Mouse (Mus musculus) inflammation-experienced regulatory T-cells, adult 6 months (primary cell): Measurements from ENCODE around the gene Agap1. TPM values are rescaled to one million over a fixed set of nuclear protein-coding genes. Genes with fewer than 3 reads are reported as not detected.

ENCODE experiments used
- ATAC-seq: one replicate; pipeline ENCODE4 v1.8.0; 2017
- polyA plus RNA-seq, 3 experiments: library from polyadenylated mRNA; unstranded; fragments of 100-300 nt; shearing (Covaris generic); gene quantifications; one replicate each; pipeline ENCODE4 v1.2.1; 2017

Agap1 gene
- polyA plus RNA-seq, 3 experiments from 2014 or later: 0.08 to 0.28 TPM; not detected in 1

- no peak for ATAC-seq
Observed at GRCm38 (mm10) chr1:89545099-89545498, 90.5 kb downstream of the Agap1 start.

GRCm38 (mm10) chr1:89547525-89548504, 93.2 kb downstream of the Agap1 start:
- ATAC-seq: no peak

- no peak for ATAC-seq
Observed at GRCm38 (mm10) chr1:89550061-89550869, 95.7 kb downstream of the Agap1 start.

GRCm38 (mm10) chr1:89552470-89552869, 97.9 kb downstream of the Agap1 start:
- no peak for ATAC-seq

GRCm38 (mm10) chr1:89553791-89554190, 99.2 kb downstream of the Agap1 start:
- ATAC-seq: no peak

- ATAC-seq: no peak
Observed at GRCm38 (mm10) chr1:89554969-89555856, 100.6 kb downstream of the Agap1 start.

- no peak for ATAC-seq
Observed at GRCm38 (mm10) chr1:89556006-89556405, 101.4 kb downstream of the Agap1 start.

GRCm38 (mm10) chr1:89557401-89557800, 102.8 kb downstream of the Agap1 start:
- ATAC-seq: no peak

- no peak for ATAC-seq
Observed at GRCm38 (mm10) chr1:89558080-89558479, 103.5 kb downstream of the Agap1 start.

- ATAC-seq: no peak
Observed at GRCm38 (mm10) chr1:89563399-89563798, 108.8 kb downstream of the Agap1 start.

- ATAC-seq: no peak
Observed at GRCm38 (mm10) chr1:89566578-89567488, 112.2 kb downstream of the Agap1 start.

- no peak for ATAC-seq
Observed at GRCm38 (mm10) chr1:89568546-89569405, 114.2 kb downstream of the Agap1 start.

GRCm38 (mm10) chr1:89570522-89571299, 116.1 kb downstream of the Agap1 start:
- no peak for ATAC-seq

- no peak for ATAC-seq
Observed at GRCm38 (mm10) chr1:89573486-89573885, 118.9 kb downstream of the Agap1 start.

- no peak for ATAC-seq
Observed at GRCm38 (mm10) chr1:89574941-89575890, 120.6 kb downstream of the Agap1 start.

GRCm38 (mm10) chr1:89576174-89576890, 121.7 kb downstream of the Agap1 start:
- ATAC-seq: no peak

- ATAC-seq: no peak
Observed at GRCm38 (mm10) chr1:89576985-89577384, 122.4 kb downstream of the Agap1 start.
